Mouse (Mus musculus) thymus, adult 2 months (tissue): ENCODE results near the gene Cnnm1.

ENCODE experiments used
- CTCF ChIP-seq: fragments of 200-500 bp; IDR thresholded peaks from 2 replicates; pipeline ENCODE4 v1.5.1; 2012; ENCODE audit warnings: mild to moderate bottlenecking, control low read depth, low read length, moderate library complexity, borderline replicate concordance; ENCODE audit not compliant: control insufficient read depth, poor library complexity, insufficient read depth; ENCODE audit errors: extremely low read depth
- POLR2A ChIP-seq: fragments of 200-500 bp; IDR thresholded peaks from 2 replicates; pipeline ENCODE4 v1.6.1; 2012; ENCODE audit warnings: mild to moderate bottlenecking, low read length, control low read depth, moderate library complexity; ENCODE audit not compliant: control insufficient read depth, poor library complexity, insufficient read depth; ENCODE audit errors: extremely low read depth

DNA sequence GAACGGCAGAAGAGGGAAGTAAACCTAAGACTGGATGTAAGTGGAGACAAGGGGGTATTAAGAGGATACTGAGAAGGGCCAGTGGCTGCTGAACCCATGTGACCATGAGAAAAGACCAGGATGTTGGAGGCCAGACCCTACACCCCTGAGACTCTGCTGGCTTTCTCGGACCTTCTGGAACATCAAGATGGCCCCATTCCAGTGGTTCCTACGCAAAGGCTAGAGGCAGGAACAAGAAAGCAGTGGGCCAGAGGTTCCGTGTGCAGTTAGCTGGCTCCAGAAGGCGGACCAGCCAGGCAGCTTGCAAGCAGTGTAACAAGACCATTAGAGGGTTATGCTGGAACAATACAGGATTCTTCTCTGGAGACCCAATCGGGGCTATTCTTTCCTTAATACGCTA lies 57.2 kb downstream of the Cnnm1 start:
- TF ChIP-seq CTCF = no peak
- no peak for TF ChIP-seq POLR2A
